Mouse (Mus musculus) cortical plate, adult 2 months (tissue): Measurements from ENCODE around the gene Banf2. TPM values are rescaled to one million over a fixed set of nuclear protein-coding genes. Genes with fewer than 3 reads are reported as not detected.

Experiments
- H3K27ac ChIP-seq: fragments of 200-500 bp; 2 replicates; pipeline ENCODE4 v1.5.1; 2012; ENCODE audit warnings: low read length, control low read depth, inconsistent platforms; ENCODE audit not compliant: insufficient read depth
- H3K4me1 ChIP-seq: fragments of 200-500 bp; 2 replicates; pipeline ENCODE4 v1.6.1; 2011; ENCODE audit warnings: low read length; ENCODE audit not compliant: control insufficient read depth, insufficient read depth
- H3K4me3 ChIP-seq: fragments of 200-500 bp; 2 replicates; pipeline ENCODE4 v1.5.1; 2011; ENCODE audit warnings: mild to moderate bottlenecking, low read length, control low read depth; ENCODE audit not compliant: insufficient read depth
- CTCF ChIP-seq: fragments of 200-500 bp; IDR thresholded peaks from 2 replicates; pipeline ENCODE4 v1.5.1; 2011; ENCODE audit warnings: mild to moderate bottlenecking, control low read depth, low read length; ENCODE audit not compliant: insufficient read depth; ENCODE audit errors: extremely low read depth
- POLR2A ChIP-seq: fragments of 200-500 bp; IDR thresholded peaks from 2 replicates; pipeline ENCODE4 v1.6.1; 2011; ENCODE audit warnings: mild to moderate bottlenecking, low read length, control low read depth; ENCODE audit not compliant: insufficient read depth; ENCODE audit errors: extremely low read depth
- polyA plus RNA-seq: library from polyadenylated mRNA; depleted of rRNA; stranded (reverse); fragments of >200 nt; gene quantifications from 2 replicates; pipeline ENCODE4 v1.2.3, GENCODE M21; 2012

The Banf2 gene
- polyA plus RNA-seq, 1 experiment: not detected

DNA sequence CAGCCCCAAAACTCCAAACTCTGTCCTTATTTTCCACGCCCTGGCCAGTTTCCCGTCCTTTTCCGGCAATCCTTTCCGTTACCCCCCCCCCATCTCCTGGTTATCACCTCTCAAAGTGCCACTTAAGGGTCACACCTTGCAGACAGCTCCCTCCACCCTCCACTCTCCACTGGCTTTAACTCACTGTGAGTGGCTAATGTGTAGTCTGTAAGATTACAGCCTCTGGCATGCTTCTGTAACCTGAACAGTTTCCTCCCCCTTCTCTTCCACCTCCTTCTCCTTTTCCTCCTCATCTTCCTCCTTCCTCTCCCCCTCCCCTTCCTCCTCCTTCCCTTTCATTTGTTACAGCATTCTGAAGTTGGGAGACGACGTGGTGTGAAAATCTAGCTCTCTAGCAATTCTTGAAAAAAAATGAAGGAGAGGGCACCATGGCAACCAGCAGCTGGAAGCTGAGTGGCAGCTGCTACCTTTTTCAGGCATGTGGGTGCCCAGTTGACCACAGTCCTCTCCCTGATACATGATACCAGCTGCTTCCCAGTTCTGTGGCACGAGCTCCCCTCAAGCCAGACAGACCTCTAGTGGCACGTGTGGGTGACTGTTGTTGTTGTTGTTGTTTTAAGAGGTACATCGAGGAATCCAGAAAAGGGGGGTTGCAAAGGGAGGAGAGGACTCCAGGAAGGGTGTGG is 55.2 kb downstream of the Banf2 start:
- Histone ChIP-seq H3K27ac (no peak overlapping the region), H3K4me3 (no peak overlapping the region), H3K4me1 (no peaks in the 10 kb centered on the region)
- TF ChIP-seq POLR2A: no peak
- TF ChIP-seq CTCF: no peak

- no peaks in the 10 kb centered on the region for H3K4me1 ChIP-seq
- TF ChIP-seq CTCF: no peak
- no peak for TF ChIP-seq POLR2A
- no peak overlapping the region for H3K27ac ChIP-seq
- H3K4me3 ChIP-seq: no peak overlapping the region
These were observed 59.9 kb downstream of the Banf2 start for GRCm38 (mm10) chr2:144092767-144093166.

DNA sequence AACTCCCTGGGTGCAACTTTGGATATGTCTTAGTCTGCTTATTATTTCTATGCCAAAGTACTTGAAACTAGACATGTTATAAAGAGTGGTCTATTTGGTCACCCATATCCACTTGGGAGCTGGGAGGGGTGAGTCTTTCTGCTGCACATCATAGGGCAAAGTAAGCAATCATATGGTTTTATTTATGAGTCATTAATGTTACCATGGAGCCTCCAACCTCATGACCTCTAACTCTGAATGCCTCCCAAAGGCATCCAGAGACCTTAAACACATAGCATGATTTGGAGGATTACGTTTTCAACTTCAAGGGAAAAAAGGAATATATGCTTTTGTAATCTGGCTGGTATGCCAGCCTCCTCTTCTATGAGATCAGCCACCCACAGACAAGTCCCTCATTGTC is 61.9 kb downstream of the Banf2 start:
- H3K4me3 ChIP-seq: no peak overlapping the region
- H3K4me1 ChIP-seq: no peaks in the 10 kb centered on the region
- no peak overlapping the region for H3K27ac ChIP-seq
- TF ChIP-seq CTCF (no peak), POLR2A (no peak)

DNA sequence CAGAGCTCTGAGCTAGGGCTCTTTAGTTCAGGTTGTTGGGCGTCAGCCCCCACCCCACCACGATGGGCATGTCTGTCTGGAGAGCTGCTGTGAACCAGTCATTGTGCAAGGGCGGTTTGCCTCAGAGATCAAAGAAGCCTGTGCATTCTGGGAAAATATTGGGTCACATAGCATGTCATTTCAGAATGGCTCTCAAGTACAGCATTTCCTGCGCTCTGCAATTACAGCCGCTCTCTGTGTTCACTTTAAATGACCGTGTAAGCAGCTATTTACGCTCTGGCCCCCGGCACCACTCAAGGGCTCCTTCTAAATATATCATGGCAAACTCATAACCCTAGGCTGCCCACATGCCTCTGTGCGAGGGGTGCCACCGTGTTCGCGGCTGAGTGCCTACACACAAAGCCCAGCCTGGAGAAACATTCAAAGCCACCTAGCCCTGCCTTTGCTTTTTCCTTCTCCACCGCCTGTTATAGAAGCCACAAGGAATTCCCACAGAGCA is 68.7 kb downstream of the Banf2 start:
- TF ChIP-seq POLR2A (no peak), CTCF (no peak)
- no peaks in the 10 kb centered on the region for H3K4me1 ChIP-seq
- H3K27ac ChIP-seq: no peak overlapping the region
- H3K4me3 ChIP-seq: no peak overlapping the region

DNA sequence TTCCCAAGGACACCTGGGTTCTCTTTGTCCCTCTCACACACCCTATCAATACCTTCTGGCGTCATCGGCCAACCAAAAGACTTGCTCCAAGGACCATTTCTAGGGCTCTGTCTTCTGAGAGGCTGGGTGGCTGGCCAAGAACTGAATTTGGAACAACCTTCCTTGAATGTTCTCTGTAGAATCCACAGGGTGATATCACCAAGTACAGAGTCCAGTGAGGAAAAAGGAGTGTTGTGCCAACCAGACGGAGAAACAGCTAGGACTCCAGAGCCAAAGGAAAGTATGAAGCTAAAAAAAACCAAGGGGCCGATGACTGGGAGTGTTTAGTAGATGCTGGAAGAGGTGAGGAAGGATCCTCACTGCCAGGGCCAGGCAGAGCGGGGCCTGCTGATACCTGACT is 74.5 kb downstream of the Banf2 start:
- no peaks in the 10 kb centered on the region for H3K4me1 ChIP-seq
- no peak overlapping the region for H3K4me3 ChIP-seq
- H3K27ac ChIP-seq: no peak overlapping the region
- TF ChIP-seq CTCF (no peak), POLR2A (no peak)

GRCm38 (mm10) chr2:144107810-144108209 is 75.0 kb downstream of the Banf2 start:
- Histone ChIP-seq H3K27ac (no peak overlapping the region), H3K4me3 (no peak overlapping the region), H3K4me1 (no peaks in the 10 kb centered on the region)
- no peak for TF ChIP-seq POLR2A
- no peak for TF ChIP-seq CTCF

- no peaks in the 10 kb centered on the region for H3K4me1 ChIP-seq
- TF ChIP-seq CTCF: no peak
- TF ChIP-seq POLR2A: no peak
- no peak overlapping the region for H3K27ac ChIP-seq
- no peak overlapping the region for H3K4me3 ChIP-seq
These were observed 75.5 kb downstream of the Banf2 start for GRCm38 (mm10) chr2:144108376-144108775.

GRCm38 (mm10) chr2:144111966-144112365 is 79.1 kb downstream of the Banf2 start:
- Histone ChIP-seq H3K4me1 (no peaks in the 10 kb centered on the region), H3K4me3 (no peak overlapping the region), H3K27ac (no peak overlapping the region)
- TF ChIP-seq POLR2A: no peak
- no peak for TF ChIP-seq CTCF

DNA sequence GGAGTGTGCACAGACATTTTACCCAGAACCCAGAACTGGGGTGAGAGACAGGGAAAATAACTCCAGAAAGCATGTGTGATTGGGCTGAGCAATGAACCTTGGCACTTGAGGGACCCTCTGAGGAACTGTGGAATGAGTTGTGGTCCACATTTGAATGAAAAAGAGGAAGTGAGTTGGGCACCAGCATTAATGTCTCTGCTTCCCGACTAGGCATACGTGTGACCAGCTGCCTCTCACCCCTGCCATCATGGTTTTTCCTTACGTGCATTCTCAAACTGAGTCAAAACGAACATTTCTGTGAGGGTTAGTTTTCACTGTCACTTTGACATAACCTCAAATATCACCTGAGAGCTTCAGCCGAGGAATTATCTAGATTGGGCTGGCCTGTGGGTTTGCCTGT is 79.8 kb downstream of the Banf2 start:
- no peak overlapping the region for H3K27ac ChIP-seq
- TF ChIP-seq CTCF: no peak
- TF ChIP-seq POLR2A: no peak
- H3K4me1 ChIP-seq: no peaks in the 10 kb centered on the region
- H3K4me3 ChIP-seq: no peak overlapping the region

DNA sequence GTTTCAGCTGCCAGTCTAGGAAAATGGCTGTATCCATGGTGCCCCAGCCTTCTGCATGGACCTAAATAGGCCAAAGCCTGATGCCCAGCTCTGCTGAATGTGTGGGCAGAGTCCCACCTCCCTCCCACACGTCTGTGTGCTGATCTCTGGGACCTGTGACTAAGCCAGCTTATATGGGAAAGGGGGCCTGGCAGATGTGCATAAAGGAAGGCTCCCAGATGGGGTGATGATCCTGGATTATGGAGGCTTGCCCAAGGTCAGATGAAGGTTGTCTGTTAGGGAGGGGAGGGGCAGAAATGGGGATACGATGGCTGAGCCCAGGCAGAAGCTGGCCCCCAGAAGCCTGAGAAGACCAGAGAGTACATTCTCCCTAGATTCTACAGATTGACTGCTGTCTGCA is 85.2 kb downstream of the Banf2 start:
- TF ChIP-seq POLR2A (no peak), CTCF (no peak)
- H3K4me1 ChIP-seq: no peaks in the 10 kb centered on the region
- H3K4me3 ChIP-seq: no peak overlapping the region
- H3K27ac ChIP-seq: no peak overlapping the region
